Mouse (Mus musculus) left cerebral cortex, adult 6 months (tissue): ENCODE measurements around the gene Krtap19-9b. TPM values are rescaled to one million over a fixed set of nuclear protein-coding genes. Genes with fewer than 3 reads are reported as not detected.

Source experiments
- long read RNA-seq, 2 experiments: library from polyadenylated mRNA; unstranded; transcript quantifications; one replicate each; pipeline ENCODE4 v2.0.0; 2019 to 2020
- polyA plus RNA-seq: library from polyadenylated mRNA; unstranded; fragments of <200 nt; fragmentation: Nextera tagmentation; gene quantifications from 2 replicates; pipeline ENCODE4 v1.2.3, GENCODE M21; 2021

Krtap19-9b gene
- not detected in 2 replicates for polyA plus RNA-seq
- long read RNA-seq, experiment 1: 0 reads
- long read RNA-seq, experiment 2: 0 reads

GRCm38 (mm10) chr16:88932165-88932564 is at the start of gene Krtap19-9b:
TSS of gene Krtap19-9b (minus strand) at chr16:88932265.

GRCm38 (mm10) chr16:88962773-88963172 is 30.7 kb upstream of the Krtap19-9b start, which contains the start of gene Krtap16-3:
TSS of gene Krtap16-3 (minus strand) at chr16:88962873.

GRCm38 (mm10) chr16:88896357-88896756 is 35.7 kb downstream of the Krtap19-9b start, which contains the start of gene Krtap19-5:
TSS of gene Krtap19-5 (minus strand) at chr16:88896457.

GRCm38 (mm10) chr16:88884989-88885388 is 47.1 kb downstream of the Krtap19-9b start, which contains the start of gene Krtap19-4:
TSS of gene Krtap19-4 (minus strand) at chr16:88885089.

Other genes with a start within 250 kb of the Krtap19-9b start
- not detected in 2 replicates for gene 2310061N02Rik, start 224.3 kb downstream of the Krtap19-9b start, polyA plus RNA-seq
- not detected in 2 replicates for gene Krtap13-1, start 203.4 kb downstream of the Krtap19-9b start, polyA plus RNA-seq
- not detected in 2 replicates for gene Krtap13, start 180.6 kb downstream of the Krtap19-9b start, polyA plus RNA-seq
- gene 2310034C09Rik, start 173.4 kb downstream of the Krtap19-9b start, polyA plus RNA-seq: not detected in 2 replicates
- gene 2310057N15Rik, start 158.1 kb downstream of the Krtap19-9b start, polyA plus RNA-seq: not detected in 2 replicates
- not detected in 2 replicates for gene Gm5965, start 154.4 kb downstream of the Krtap19-9b start, polyA plus RNA-seq
- gene Gm20741, start 120.0 kb downstream of the Krtap19-9b start, polyA plus RNA-seq: not detected in 2 replicates
- gene Krtap15, start 112.0 kb downstream of the Krtap19-9b start, polyA plus RNA-seq: not detected in 2 replicates
- gene Krtap14, start 106.1 kb downstream of the Krtap19-9b start, polyA plus RNA-seq: not detected in 2 replicates
- not detected in 2 replicates for gene Krtap19-1, start 62.9 kb downstream of the Krtap19-9b start, polyA plus RNA-seq
- not detected in 2 replicates for gene Krtap19-2, start 58.0 kb downstream of the Krtap19-9b start, polyA plus RNA-seq
- not detected in 2 replicates for gene Krtap19-3, start 54.2 kb downstream of the Krtap19-9b start, polyA plus RNA-seq
- gene Krtap19-4, start 47.2 kb downstream of the Krtap19-9b start, polyA plus RNA-seq: not detected in 2 replicates
- gene Krtap19-5, start 35.8 kb downstream of the Krtap19-9b start, polyA plus RNA-seq: not detected in 2 replicates
- gene Krtap16-3, start 30.6 kb upstream of the Krtap19-9b start, polyA plus RNA-seq: not detected in 2 replicates
- gene Krtap22-2, start 78.5 kb upstream of the Krtap19-9b start, polyA plus RNA-seq: not detected in 2 replicates
- gene Gm10229, start 83.0 kb upstream of the Krtap19-9b start, polyA plus RNA-seq: not detected in 2 replicates
- not detected in 2 replicates for gene Krtap6-1, start 99.4 kb upstream of the Krtap19-9b start, polyA plus RNA-seq
- not detected in 2 replicates for gene Gm10228, start 109.2 kb upstream of the Krtap19-9b start, polyA plus RNA-seq
- gene Krtap6-5, start 115.6 kb upstream of the Krtap19-9b start, polyA plus RNA-seq: not detected in 2 replicates
- gene 1110025L11Rik, start 131.7 kb upstream of the Krtap19-9b start, polyA plus RNA-seq: not detected in 2 replicates
- not detected in 2 replicates for gene Krtap6-3, start 151.8 kb upstream of the Krtap19-9b start, polyA plus RNA-seq
- not detected in 2 replicates for gene Gm6358, start 208.6 kb upstream of the Krtap19-9b start, polyA plus RNA-seq
- gene Gm10061, start 218.8 kb upstream of the Krtap19-9b start, polyA plus RNA-seq: not detected in 2 replicates
- not detected in 2 replicates for gene Gm9789, start 225.7 kb upstream of the Krtap19-9b start, polyA plus RNA-seq
- not detected in 2 replicates for gene Gm7735, start 237.2 kb upstream of the Krtap19-9b start, polyA plus RNA-seq
- not detected in 2 replicates for gene 1110057P08Rik, start 242.5 kb upstream of the Krtap19-9b start, polyA plus RNA-seq